Mouse (Mus musculus): ENCODE data around the gene Mcrip1.
"Not testable (repeated sequence)": the region's sequence is repeated elsewhere in the genome, so short reads cannot be mapped to it uniquely, and the experiment has no call there.

Gene Mcrip1

DNA sequence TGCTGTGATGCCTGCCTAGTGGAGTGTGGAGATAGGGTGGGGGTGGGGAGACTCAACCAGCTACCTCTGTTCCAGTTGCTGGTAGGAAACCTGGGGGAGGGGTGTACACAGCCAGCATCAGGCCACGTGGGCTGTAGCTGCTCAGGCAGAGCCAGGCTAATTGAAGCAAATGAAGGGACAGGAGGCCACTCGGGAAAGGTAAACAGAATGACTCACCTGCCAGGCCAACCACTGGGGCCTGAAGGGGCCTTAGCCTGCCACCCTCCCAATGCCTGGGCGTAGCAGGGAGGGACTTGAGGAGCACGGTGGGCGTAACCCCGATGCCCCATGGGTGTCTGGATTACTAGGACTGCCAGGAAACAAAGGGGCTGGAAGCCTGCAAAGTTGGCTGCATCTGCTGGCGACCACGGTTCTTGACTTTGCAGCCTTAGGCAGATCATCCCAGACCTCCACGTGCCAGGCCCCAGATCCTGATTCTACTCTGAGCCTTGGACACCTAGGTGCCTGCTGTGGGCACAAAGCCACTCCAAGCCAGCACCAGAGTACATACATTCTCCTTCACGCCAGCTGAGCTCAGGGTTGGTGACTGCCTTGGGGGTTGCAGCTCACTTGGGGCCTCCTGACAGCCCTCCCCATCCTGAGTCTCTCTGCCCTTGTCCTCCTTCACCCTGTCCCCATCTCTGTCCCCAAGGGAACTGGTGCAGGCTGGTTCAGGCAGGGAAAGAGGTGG lies 10.1 kb downstream of the Mcrip1 start:
- peak; percentile 44 for DNase-seq

DNA sequence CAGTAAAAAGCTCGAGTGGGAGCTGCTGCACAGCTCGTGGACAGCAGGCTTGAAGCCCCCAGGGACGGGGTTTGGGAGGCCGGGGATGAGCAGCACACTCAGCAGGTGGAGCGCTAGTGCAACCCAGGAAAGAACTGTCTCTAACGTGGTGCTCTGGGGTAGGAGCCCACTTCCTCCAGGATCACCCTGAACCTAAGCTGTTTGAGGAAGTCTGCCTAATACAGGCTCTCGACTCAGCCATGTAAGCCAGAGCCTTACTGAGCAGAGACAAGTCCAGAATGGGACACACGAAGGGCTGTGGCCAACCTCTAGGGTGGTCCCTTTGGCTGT lies 10.6 kb downstream of the Mcrip1 start:
- DNase-seq: no peak

DNA sequence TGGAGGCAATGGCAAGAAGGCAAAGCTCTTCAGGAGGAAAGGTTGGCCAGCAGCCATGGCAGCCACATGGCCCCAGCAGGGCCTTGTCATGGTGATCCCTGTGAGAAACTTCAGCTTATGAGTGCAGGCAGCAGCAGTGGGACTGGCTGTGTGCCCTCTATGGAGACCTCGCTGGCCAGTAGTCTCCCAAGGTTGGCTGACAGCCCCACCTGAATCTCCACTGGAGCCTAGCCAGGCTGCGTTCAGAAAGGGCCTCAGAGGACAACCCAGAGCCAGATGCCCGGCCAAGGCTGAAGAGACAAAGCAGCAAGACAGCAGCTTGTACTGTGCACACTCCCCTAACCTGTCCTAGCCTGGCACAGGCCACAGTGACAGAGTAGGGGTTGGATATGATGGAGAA lies 11.0 kb downstream of the Mcrip1 start:
- peak; percentile 50 for DNase-seq

DNA sequence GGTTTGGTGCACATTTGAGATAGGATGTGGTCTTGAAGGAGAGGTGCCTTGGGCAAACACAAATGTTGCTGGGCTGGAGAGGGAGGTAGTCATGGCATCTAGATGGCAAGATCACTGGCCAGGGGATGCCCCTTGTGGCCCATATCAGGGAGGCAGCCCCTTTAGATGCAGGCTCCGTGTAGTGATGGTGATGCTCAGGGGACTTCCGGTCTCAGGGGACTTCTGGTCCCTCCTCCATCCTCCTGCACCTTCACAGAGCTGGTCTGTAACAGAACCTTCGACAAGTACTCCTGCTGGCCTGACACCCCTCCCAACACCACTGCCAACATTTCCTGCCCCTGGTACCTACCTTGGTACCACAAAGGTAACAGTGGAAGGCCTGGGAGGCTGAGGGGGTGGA lies 13.7 kb downstream of the Mcrip1 start:
- DNase-seq: no peak

DNA sequence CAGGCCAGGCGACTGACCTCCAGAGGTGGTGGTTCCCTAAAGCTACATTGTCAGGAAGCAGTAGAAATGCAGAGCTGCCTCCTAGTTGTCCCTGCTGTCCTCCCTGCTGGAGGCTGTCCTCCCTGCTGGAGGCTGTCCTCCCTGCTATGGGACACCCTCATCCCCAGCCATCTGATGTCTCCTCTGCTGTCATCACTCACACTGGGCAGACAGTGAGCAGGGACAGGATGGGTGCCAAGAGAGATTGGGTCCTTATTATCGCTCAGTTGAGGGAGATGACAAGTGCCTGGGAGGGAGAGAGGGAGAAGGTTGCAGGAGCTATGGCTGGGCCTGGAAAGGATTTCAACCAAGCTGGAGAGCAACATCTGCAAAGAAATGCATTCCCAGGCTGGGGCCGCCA lies 14.4 kb downstream of the Mcrip1 start:
- DNase-seq: no peak

DNA sequence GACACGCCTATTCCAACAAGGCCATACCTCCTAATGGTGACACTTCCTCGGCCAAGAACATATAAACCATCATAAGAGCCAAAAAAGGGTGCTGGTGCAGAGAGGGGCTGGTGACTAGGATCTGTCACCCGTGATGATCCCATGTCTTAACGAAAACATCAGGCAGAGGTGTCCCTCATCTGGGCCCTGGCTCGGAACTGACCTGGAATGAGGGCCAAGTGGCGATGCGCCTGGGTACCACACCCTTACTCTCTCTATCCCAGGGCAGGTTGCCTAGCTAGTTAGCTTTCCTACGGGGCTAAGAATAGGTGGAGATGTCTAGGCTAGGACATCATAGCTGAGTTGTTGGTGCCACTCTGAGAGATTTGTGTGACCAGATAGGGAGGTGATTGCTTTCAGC lies 15.4 kb downstream of the Mcrip1 start:
- no peak for DNase-seq

DNA sequence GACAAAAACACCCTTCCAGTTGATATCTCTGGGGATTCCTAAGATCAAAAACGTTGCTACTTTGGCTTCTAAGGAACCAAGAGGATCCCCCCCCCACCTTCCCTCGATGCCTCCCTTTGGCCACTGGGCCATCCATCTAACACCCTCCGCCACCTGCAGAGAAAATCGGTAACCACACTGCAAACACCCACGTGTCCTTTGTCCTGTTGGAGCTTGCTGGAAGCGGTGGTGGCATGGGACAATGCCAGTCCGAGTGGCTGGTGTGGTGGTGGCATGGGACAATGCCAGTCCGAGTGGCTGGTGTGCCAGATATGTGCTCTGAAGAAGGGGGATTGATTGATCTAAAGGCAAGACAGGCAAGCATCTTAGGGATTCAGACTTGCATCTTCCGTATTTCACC lies 17.9 kb downstream of the Mcrip1 start:
- no peak for DNase-seq

DNA sequence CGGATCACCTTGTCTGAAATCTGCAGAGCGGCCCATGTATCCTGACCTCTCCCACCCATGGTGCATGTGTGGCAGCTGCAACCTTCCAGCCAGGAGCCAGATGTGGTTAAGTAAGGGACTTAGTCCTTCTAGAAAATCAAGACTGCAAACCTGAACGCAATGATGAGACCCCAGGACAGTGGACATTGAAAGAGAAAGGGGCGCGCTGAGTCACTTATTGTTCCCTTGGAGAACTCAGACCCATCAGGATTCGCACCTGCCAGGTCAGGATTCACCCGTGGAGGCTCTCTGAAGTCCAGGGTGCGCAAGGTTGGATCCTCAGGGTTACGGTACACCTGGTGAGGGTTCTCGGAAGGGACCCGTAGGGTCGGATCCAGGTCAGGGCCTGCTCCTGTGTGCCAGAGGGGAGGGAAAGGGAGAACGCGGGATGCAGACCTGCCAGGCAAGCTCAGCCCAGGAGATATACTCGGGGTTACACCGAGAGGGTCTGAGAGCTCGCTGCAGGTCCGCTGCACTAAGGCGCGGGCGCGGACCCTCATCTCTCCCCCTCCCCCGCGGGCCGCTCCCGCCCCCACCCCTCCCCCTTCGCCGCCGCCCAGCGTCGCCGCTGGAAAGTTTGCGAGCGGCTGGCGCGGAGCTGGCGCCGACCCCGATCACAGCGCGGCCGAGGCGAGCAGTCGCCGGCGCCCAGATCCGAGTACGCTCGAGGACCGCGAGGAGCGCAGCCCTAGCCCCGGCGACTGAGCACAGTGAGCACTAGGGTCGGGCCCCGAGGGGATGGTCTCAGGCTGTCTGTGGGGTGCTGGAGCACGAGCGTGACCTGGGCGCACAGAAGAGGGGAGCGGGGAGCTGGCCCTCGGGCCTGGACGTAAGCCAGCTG lies 19.2 kb downstream of the Mcrip1 start, which contains the start of gene Gcgr:
TSS of gene Gcgr (plus strand) at position 615 of the 880 bp plus-strand sequence.
- no peak for DNase-seq

DNA sequence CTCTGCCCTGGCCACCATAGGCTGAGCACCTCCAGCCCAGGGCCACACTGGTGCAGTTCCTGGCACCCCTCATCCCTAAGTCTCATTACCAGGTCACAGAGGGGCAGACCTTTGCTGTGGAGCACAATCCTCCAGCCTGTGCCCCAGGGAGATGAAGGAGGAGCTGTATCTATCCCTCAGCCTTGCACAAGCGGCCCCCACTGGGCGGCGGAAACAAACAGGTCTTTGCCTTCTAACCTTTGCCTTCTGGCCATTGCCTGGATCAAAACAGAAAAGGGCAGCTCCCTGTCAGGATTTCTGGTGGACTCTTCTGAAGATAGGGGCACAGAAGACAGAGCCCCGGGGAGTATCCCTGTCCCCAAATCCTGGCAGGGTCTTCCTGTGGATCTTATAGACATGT lies 20.6 kb downstream of the Mcrip1 start:
- no peak for DNase-seq

DNA sequence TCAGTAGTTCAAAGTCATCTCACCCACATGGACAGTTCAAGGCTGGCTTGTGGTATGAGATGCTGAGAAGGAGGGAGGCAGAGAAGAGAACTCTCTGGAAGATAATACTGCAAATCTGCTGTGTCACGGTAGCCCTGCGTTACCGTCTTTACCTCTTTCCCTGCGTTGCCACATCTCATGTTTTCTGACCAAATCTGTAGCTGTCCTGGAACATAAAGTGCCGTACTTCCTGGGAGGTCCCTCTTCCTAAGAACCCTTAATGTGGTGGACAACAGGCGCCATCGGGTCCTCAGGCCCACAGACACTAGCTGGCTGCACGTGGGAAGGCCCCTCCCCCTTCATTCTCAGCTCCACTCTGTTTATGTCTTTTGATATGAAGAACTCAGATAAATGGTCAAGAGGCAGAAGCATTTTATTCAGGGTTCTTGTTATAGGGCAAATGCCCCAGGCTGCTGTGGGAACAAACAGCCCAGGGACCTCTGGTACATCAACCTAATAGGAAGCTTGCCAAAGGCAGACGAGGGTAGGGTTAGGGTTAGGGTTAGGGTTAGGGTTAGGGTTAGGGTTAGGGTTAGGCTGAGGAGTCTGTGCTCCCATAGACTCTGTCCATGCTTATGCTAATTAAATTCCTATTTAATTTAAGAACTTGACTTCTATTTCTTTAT lies 21.7 kb downstream of the Mcrip1 start:
- DNase-seq: no peak

DNA sequence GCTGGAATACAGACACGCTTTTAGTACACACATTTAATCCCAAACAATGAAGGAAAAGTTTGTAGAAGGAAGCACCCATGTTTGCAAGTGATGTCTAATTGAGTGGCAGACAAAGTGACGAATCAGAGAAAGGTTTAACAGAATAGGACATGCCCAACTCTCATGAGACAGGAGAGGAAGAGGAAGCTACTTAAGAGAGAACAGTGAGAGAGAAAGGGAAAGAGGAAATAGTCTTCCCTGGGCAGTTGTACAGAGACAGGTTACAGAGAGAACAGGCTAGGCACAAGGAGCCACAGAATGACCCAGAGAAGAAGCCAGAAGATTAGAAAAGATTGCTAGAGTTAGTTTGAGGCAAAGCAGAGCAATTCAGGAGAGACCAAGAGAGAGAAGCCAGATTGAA lies 23.6 kb downstream of the Mcrip1 start:
- DNase-seq: no peak

DNA sequence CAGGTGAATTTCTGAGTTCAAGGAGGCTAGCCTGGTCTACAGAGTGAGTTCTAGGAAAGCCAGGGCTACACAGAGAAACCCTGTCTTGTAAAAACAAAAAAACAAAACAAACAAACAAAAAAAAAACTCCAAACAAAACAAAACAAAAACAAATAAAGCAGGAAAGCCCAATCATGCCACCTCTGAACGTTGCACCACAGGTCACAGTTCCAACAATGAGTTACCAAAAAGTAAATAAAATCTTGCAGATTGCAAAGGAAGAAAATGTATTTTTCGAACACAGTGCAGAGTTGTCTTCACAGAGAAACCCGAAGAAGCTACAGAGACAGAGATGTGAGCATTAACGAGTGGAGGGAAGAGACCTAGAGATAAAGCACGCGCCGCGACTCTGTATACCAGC lies 26.9 kb downstream of the Mcrip1 start:
- no peak for DNase-seq

DNA sequence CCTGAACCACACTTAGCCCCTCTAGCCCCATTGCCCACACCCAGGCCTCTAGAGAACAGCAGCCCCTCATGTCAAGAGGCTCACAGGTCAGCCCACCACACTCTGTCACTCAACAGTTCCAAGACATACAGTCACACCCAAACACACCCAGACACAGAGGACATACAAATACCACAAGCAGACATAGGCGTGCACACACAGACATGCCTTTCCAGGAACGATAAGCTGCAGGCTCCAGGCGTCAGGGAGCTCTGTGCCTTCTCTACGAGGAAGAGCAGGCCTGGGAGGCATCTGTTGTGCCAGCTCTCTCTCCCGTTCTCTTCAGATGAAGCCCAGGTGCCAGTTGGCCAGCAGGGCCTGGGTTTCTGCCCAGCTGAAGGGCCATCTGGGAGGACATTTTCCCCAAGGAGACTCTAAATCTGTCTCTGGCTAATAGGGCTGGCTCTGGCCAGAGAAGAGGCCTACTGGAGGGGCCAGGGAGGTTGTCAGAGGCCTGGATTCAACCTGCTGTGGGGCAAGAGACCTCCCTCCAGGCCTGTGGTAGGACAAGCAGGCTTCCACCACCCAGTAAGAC lies 28.5 kb downstream of the Mcrip1 start:
- DNase-seq: no peak

DNA sequence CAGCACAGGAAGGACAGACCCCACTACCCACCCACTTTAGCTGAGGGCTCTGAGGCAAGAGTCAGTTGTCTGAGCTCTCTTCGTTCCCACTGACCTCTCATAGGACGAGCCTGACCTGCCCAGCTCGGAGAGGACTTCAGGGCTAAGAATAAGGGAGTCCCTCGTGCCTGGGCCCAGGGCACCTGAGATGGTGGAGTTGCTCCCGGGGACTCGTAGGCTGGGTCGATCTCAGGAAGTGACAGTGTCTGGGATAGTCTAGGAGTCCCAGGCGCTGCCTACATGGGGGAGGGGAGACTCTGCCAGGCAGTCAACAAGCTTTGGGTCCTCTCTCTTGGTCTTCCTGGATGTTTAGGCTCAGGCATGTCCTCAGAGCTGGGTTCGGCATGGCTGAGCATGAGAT lies 29.0 kb downstream of the Mcrip1 start:
- DNase-seq: no peak

DNA sequence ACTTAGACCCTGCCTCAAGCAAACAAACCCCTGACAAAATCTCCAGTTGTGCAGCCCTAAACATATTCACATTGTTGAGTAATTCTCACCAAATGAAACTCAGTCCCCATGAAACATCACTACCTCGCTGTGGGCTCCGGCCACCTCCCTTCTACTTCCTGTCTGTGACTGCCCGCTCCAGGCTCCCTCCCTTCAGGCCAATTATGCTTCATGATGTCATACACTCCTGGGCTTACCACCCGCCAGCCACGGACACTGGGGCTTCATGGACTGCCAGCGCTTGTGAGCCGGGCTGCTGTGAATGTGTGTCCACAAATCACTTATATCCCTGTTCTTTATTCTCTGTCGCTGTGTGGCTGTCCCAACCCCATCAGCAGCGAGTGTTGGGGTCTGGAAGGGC lies 29.8 kb downstream of the Mcrip1 start:
- peak; percentile 64 for DNase-seq

DNA sequence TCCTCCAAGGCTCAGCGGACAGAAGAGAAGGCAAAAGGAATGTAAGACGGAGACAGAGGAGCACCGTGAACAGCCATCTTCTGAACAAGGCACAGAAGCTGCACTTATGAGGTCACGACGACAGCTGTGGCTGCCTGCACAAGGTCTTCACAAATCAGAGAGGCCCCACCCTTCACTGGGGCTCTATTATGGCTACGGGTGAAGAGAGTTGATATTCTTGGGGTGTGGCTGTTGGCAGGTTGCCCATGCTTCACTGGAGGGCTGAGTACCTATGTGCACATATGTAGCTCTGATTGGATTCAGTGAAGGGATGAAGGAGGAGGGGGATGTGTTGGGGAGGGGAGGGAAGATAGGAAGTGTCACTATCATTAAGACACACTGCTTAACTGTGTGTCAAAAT lies 31.0 kb downstream of the Mcrip1 start:
- no peak for DNase-seq

DNA sequence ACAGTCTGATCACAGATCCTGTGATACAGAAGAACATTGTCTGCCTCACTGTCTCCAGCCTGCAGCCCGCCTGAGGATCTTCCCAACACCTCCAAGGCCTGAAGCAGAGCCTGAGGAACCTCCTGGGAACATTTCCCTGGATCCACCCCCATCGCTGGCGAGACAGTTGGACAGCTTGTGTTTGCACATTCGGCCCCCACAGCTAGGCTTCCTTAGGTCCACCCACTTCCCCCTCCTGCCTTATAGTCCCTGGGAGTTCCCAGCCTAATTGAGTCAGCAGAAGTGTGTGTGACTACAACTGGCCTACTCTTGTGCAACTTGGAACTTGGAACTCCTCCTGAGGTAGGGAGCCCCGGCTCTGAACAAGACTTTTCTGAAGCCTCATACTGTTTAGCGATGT lies 31.5 kb downstream of the Mcrip1 start:
- DNase-seq: peak; percentile 44

DNA sequence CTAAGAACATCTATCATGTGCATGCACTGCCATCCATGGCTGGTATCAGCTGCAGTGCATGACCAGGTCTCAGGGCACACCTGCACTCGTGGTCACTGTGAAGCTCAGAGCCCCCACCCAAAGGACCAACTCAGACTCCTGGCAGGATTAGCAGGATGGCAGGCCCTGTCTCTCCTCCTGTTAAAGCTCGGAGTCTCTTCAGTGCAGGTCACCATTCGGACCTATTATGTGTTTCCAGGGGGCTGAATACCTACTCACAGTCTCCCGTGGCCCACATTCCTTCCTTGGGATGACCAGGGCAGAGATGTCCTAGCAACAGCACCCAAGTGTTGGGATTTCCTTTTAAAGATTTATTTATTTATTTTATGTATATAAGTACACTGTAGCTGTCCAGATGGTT lies 32.4 kb downstream of the Mcrip1 start:
- DNase-seq: no peak

DNA sequence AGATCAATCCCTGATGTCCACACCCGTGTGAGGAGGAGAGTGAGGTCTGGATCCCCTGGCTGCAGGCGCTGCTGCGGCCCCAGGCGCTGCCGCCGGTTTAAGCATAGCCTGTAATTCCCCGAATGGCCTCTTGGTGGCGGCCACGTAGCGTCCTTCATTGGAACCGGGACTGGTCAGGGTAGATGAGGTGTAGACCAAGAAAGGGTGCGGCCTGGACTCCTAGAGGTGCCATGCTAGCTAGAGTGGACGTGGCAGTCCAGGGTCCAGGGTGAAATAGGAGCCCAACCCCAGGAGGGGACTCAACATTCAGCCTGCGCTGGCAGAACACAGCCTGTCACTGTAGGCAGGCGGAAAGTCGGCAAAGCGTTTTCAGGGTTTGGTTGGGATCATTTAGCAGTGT lies 33.9 kb downstream of the Mcrip1 start:
- peak; percentile 95 for DNase-seq

DNA sequence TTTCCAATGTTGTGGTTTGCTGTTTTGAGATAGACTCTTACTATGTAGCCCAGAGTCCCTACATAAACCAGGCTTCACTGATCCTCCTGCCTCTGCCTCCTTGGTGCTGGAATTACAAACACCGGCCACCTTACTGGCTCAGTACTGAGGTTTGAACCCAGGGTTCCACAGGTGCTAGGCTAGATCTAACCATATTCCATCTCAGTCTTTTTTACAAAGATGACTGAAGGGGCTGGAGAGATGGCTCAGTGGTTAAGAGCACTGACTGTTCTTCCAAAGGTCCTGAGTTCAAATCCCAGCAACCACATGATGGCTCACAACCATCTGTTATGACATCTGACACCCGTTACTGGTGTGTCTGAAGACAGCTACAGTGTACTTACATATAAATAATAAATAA lies 35.3 kb downstream of the Mcrip1 start:
- not testable (repeated sequence) for DNase-seq

DNA sequence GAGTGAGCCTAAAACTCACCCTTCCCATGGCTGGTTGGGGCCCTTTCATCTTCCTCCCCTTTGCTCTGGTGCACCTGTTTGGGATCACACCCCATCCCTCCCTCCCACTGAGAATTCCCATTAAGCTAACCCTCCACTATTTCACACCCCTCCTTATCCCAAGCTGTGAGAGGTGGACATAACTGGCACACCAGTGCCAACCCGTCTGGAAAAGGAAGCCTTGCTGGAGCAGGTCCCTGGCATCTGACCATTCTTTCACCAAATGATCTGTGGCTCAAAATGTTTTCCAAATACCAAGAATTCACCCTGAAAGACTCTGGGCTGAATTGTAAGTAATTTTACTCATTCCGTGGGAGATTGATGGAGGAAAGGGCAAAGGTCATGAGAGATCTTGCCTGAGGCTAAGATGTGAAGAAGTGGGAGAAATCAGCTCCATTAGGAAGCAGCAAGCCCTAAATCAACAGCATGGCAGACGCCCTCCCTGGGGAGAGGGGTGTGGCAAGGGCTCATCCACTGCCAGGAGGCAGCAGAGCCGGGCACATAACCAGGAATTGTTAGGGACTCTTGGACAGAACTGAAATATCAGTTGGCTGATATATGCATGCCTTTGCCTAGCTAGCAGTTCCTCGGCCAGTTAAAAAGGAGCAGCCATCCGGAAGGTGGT lies 36.6 kb downstream of the Mcrip1 start:
- no peak for DNase-seq

DNA sequence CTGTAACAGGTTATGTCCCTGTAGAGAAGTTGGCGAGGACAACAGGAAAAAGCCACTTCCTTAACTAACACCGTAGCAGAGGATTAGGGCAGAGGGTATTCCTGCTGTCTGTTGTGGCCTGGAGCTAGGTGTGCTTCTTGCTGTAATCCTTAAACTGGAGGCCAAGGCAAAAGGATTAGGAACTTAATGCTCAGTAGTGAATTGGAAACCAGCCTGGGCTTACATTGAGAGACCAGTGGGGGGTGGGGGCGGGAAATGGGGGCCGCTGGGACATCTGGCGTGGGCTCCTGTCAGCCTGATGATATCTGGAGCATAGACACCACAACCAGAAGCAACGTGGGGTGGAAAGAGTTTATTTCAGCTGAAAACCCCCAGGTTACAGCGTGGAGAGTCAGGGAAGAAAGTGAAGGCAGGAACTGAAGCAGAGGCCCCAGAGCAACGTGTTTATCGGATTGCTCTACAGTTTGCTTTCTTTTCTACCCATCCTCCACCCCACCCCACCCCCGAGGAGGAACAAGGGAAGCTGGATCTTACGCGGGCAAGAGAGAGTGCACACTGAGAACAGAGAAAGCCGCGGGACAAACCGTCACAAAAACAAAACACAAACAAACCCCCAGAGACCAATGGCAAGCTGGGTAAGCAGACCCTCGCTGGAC lies 39.0 kb downstream of the Mcrip1 start:
- no peak for DNase-seq

All from lung, postnatal 14 days (tissue).